ENCODE assay signal across 9 mouse cellular contexts in genomic region chr15:98790761-98791160, GRCm38 (mm10). TPM values are rescaled to one million over a fixed set of nuclear protein-coding genes. Genes with fewer than 3 reads are reported as not detected.
DNase-seq lines count a peak whose midpoint lies in the region; ATAC-seq and TF ChIP-seq lines count a peak whose summit lies in the region.
"Had no signal": no experiment of that assay in that cellular context is flagged by ENCODE, and none has a peak within 500 bp of the region (broad histone marks: within the 10 kb centered on the region; RNA-seq: fewer than 3 reads in every experiment).

No protein-coding gene starts in this region.

- TF ChIP-seq EP300 in heart, adult 2 months (IDR thresholded peaks at IDR 0.05; ENCODE audit: insufficient read depth, low read depth, low read length) = no peak
- TF ChIP-seq EP300 in stomach, postnatal 0 days (optimal IDR thresholded peaks at IDR 0.05) = no peak

- no peaks in the 10 kb centered on the region for H3K9me3 ChIP-seq in limb, embryonic 15.5 days
- no peaks in the 10 kb centered on the region for H3K9me3 ChIP-seq in stomach, postnatal 0 days (ENCODE audit: control insufficient read depth, low read length)

- no peak for ATAC-seq in limb, embryonic 15.5 days (ENCODE audit: insufficient number of reproducible peaks, low FRiP score, low TSS enrichment, low read depth)
- no peak for ATAC-seq in stomach, postnatal 0 days (ENCODE audit: low FRiP score, low TSS enrichment)
- no peak for ATAC-seq in inflammation-experienced regulatory T-cells, adult 6 months

- H3K79me2 ChIP-seq in heart, adult 2 months (replicated peaks; ENCODE audit: control insufficient read depth, insufficient read depth, low read length) = no peaks in the 10 kb centered on the region

- no peak overlapping the region for H3K9ac ChIP-seq in heart, adult 2 months (ENCODE audit: low read depth, low read length)
- no peak overlapping the region for H3K9ac ChIP-seq in limb, embryonic 15.5 days
- H3K9ac ChIP-seq in stomach, postnatal 0 days (ENCODE audit: low read length) = no peak overlapping the region; the same call in 1 of the 2 replicates

- peaks cover 8% of the 10 kb centered on the region for H3K4me1 ChIP-seq in heart, adult 2 months (ENCODE audit: control insufficient read depth, insufficient read depth, low read length)
- peaks cover 31% of the 10 kb centered on the region for H3K4me1 ChIP-seq in testis, adult 2 months (ENCODE audit: control insufficient read depth, insufficient read depth, low read length)
- peaks cover 40% of the 10 kb centered on the region for H3K4me1 ChIP-seq in limb, embryonic 15.5 days
- H3K4me1 ChIP-seq in stomach, postnatal 0 days (replicated peaks; ENCODE audit: control insufficient read depth, insufficient read depth) = no peaks in the 10 kb centered on the region

- WGBS in heart, adult 2 months = under 1% methylated on average over 23 of the region's 23 CpGs
- WGBS in limb, embryonic 15.5 days = under 1% methylated on average over 23 of the region's 23 CpGs
- WGBS in stomach, postnatal 0 days = under 1% methylated on average over 23 of the region's 23 CpGs

- no peak for TF ChIP-seq POLR2A in heart, adult 2 months (IDR thresholded peaks at IDR 0.05; ENCODE audit: insufficient read depth, low read depth, low read length)
- TF ChIP-seq POLR2A in testis, adult 2 months (IDR thresholded peaks at IDR 0.05; ENCODE audit: control insufficient read depth, low read depth, low read length) = no peak

- intact Hi-C loops in heart, adult 2 months (cut with DNase I) = no loop called here

- no peak for DNase-seq in heart, adult 2 months
- DNase-seq in heart, adult 11 months = no peak
- no peak for DNase-seq in testis, postnatal 10 days (ENCODE audit: low spot score)
- DNase-seq in stomach, postnatal 0 days (ENCODE audit: low spot score) = no peak
- DNase-seq in right cerebral cortex, postnatal 36 days (ENCODE audit: low spot score in 2 of 2) = no peak

- TF ChIP-seq CTCF in heart, adult 2 months (IDR thresholded peaks at IDR 0.05) = no peak
- TF ChIP-seq CTCF in testis, adult 2 months (IDR thresholded peaks at IDR 0.05; ENCODE audit: control insufficient read depth, insufficient read depth, insufficient replicate concordance, low read depth, low read length) = no peak
- no peak for TF ChIP-seq CTCF in stomach, postnatal 0 days (IDR thresholded peaks at IDR 0.05; ENCODE audit: low read depth)

- no peaks in the 10 kb centered on the region for H3K36me3 ChIP-seq in heart, adult 2 months (ENCODE audit: control insufficient read depth, insufficient read depth, low read length)
- no peaks in the 10 kb centered on the region for H3K36me3 ChIP-seq in testis, adult 2 months (ENCODE audit: control insufficient read depth, insufficient read depth, low read length)
- no peaks in the 10 kb centered on the region for H3K36me3 ChIP-seq in limb, embryonic 15.5 days
- H3K36me3 ChIP-seq in stomach, postnatal 0 days (ENCODE audit: control insufficient read depth, insufficient read depth, low read length) = no peaks in the 10 kb centered on the region

- peaks cover 35% of the 10 kb centered on the region for H3K27me3 ChIP-seq in heart, adult 2 months (ENCODE audit: control insufficient read depth, insufficient read depth, low read length)
- peaks cover 10% of the 10 kb centered on the region; the same call in 1 of the 2 replicates for H3K27me3 ChIP-seq in testis, adult 2 months (ENCODE audit: control insufficient read depth, insufficient read depth, low read length)
- peaks cover 95% of the 10 kb centered on the region for H3K27me3 ChIP-seq in limb, embryonic 15.5 days
- peaks cover 32% of the 10 kb centered on the region for H3K27me3 ChIP-seq in stomach, postnatal 0 days (ENCODE audit: control insufficient read depth, insufficient read depth, low read length)

- H3K27ac ChIP-seq in heart, adult 2 months = no peak overlapping the region
- H3K27ac ChIP-seq in testis, adult 2 months (ENCODE audit: control insufficient read depth, insufficient read depth, low read depth, low read length) = no peak overlapping the region
- no peak overlapping the region for H3K27ac ChIP-seq in limb, embryonic 15.5 days
- no peak overlapping the region for H3K27ac ChIP-seq in stomach, postnatal 0 days (replicated peaks)
- H3K27ac ChIP-seq: left cerebral cortex, adult 2 months had no signal

- H3K4me2 ChIP-seq in limb, embryonic 15.5 days = peak overlapping the region; percentile 38
- H3K4me2 ChIP-seq in stomach, postnatal 0 days (replicated peaks; ENCODE audit: low read depth) = peak overlapping the region; percentile 45

- H3K4me3 ChIP-seq in heart, adult 2 months = peak overlapping the region; percentile 24; the same call in 1 of the 2 replicates
- peak overlapping the region; percentile 9; the same call in 1 of the 2 replicates for H3K4me3 ChIP-seq in testis, adult 2 months (ENCODE audit: control insufficient read depth, low read depth, low read length)
- peak overlapping the region; percentile 21 for H3K4me3 ChIP-seq in limb, embryonic 15.5 days
- H3K4me3 ChIP-seq in stomach, postnatal 0 days (ENCODE audit: low read depth, low read length) = peak overlapping the region; percentile 30
- H3K4me3 ChIP-seq: left cerebral cortex, adult 2 months had no signal

RNA-seq across cellular contexts. Expression of gene Wnt1, which starts 1.1 kb away (rescaled TPM):
- not detected for total RNA-seq in heart, adult 2 months (2021)
- polyA plus RNA-seq in heart, adult 2 months (2012; rRNA removed) = not detected in 2 replicates
- polyA plus RNA-seq in testis, adult 2 months (2012; rRNA removed) = 3.5 and 4.0 TPM in 2 replicates
- polyA plus RNA-seq in limb, embryonic 15.5 days (2015; fragmentation: Nextera tagmentation; extraction: Ambion mirVana) = 0.06 and 0.14 TPM in 2 replicates
- not detected in 2 replicates for polyA plus RNA-seq in stomach, postnatal 0 days (2015; fragmentation: Nextera tagmentation; extraction: Ambion mirVana)
- under 1 TPM in 1 of 3 experiments, not detected in 2; 0.15 TPM for polyA plus RNA-seq in inflammation-experienced regulatory T-cells, adult 6 months (2017; shearing (Covaris generic))

RNA-seq across cellular contexts. Expression of gene Wnt10b, which starts 12.8 kb away (rescaled TPM):
- total RNA-seq in heart, adult 2 months (2021) = under 1 TPM; 0.20 to 0.29 TPM
- polyA plus RNA-seq in heart, adult 2 months (2012; rRNA removed) = 0.23 and 0.70 TPM in 2 replicates
- polyA plus RNA-seq in testis, adult 2 months (2012; rRNA removed) = 0.47 and 0.67 TPM in 2 replicates
- 6.0 and 7.0 TPM in 2 replicates for polyA plus RNA-seq in limb, embryonic 15.5 days (2015; fragmentation: Nextera tagmentation; extraction: Ambion mirVana)
- polyA plus RNA-seq in stomach, postnatal 0 days (2015; fragmentation: Nextera tagmentation; extraction: Ambion mirVana) = 0.11 TPM in 1 of 2 replicates, not detected in the other
- under 1 TPM in 1 of 3 experiments, not detected in 2; 0.15 TPM for polyA plus RNA-seq in inflammation-experienced regulatory T-cells, adult 6 months (2017; shearing (Covaris generic))

RNA-seq across cellular contexts. Expression of gene Ddn, which starts 18.5 kb away (rescaled TPM):
- total RNA-seq in heart, adult 2 months (2021) = under 1 TPM; 0.45 to 0.50 TPM
- polyA plus RNA-seq in heart, adult 2 months (2012; rRNA removed) = 0.12 and 0.23 TPM in 2 replicates
- 0.02 TPM in 1 of 2 replicates, not detected in the other for polyA plus RNA-seq in testis, adult 2 months (2012; rRNA removed)
- polyA plus RNA-seq in limb, embryonic 15.5 days (2015; fragmentation: Nextera tagmentation; extraction: Ambion mirVana) = 0.15 TPM in 1 of 2 replicates, not detected in the other
- polyA plus RNA-seq in stomach, postnatal 0 days (2015; fragmentation: Nextera tagmentation; extraction: Ambion mirVana) = 0.02 TPM in 1 of 2 replicates, not detected in the other
- polyA plus RNA-seq in inflammation-experienced regulatory T-cells, adult 6 months (2017; shearing (Covaris generic)) = not detected

RNA-seq across cellular contexts. Expression of gene Arf3, which starts 27.7 kb away (rescaled TPM):
- 10 to 100 TPM; 18.9 to 20.0 TPM for total RNA-seq in heart, adult 2 months (2021)
- 30.6 and 41.0 TPM in 2 replicates for polyA plus RNA-seq in heart, adult 2 months (2012; rRNA removed)
- 60.1 and 80.4 TPM in 2 replicates for polyA plus RNA-seq in testis, adult 2 months (2012; rRNA removed)
- 41.7 and 49.3 TPM in 2 replicates for polyA plus RNA-seq in limb, embryonic 15.5 days (2015; fragmentation: Nextera tagmentation; extraction: Ambion mirVana)
- polyA plus RNA-seq in stomach, postnatal 0 days (2015; fragmentation: Nextera tagmentation; extraction: Ambion mirVana) = 29.5 and 33.1 TPM in 2 replicates
- 10 to 100 TPM; 35.5 to 38.0 (median 37.8) TPM for polyA plus RNA-seq in inflammation-experienced regulatory T-cells, adult 6 months (2017; shearing (Covaris generic))

RNA-seq across cellular contexts. Expression of gene Prkag1, which starts 40.6 kb away (rescaled TPM):
- 100 to 1,000 TPM; 104 to 114 TPM for total RNA-seq in heart, adult 2 months (2021)
- 95.7 and 200 TPM in 2 replicates for polyA plus RNA-seq in heart, adult 2 months (2012; rRNA removed)
- polyA plus RNA-seq in testis, adult 2 months (2012; rRNA removed) = 18.4 and 19.5 TPM in 2 replicates
- polyA plus RNA-seq in limb, embryonic 15.5 days (2015; fragmentation: Nextera tagmentation; extraction: Ambion mirVana) = 91.4 and 94.3 TPM in 2 replicates
- polyA plus RNA-seq in stomach, postnatal 0 days (2015; fragmentation: Nextera tagmentation; extraction: Ambion mirVana) = 56.2 TPM in 2 replicates
- polyA plus RNA-seq in inflammation-experienced regulatory T-cells, adult 6 months (2017; shearing (Covaris generic)) = 100 to 1,000 TPM; 119 to 137 (median 129) TPM
